Mouse (Mus musculus): ENCODE data around the gene Mcu.

DNA sequence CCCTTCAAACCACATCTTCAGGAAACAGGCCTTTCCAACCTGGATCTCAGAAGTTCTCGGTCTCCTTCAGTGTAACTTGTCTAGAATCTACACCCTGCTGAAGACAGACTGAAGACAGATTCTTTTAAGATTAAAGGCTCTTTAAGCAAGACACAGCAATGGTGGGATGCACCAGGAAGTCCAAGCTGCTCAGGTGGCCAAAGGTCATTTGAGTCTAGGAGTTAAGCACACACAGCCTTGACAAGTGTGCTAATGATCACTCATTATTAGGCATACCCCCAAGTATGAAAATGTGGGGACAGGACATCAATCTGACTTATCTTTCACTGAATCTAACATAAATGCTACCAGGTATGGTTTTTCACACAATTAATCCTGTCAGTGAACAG lies 47.0 kb downstream of the Mcu start:
- TF ChIP-seq CTCF (conservative IDR thresholded peaks at IDR 0.05; ENCODE audit: low read length): no peak
- TF ChIP-seq NANOG (IDR thresholded peaks at IDR 0.05; ENCODE audit: borderline replicate concordance, low read length): no peak
- TF ChIP-seq POU5F1 (IDR thresholded peaks at IDR 0.05; ENCODE audit: borderline replicate concordance, low read length): no peak

All from E14TG2a.4 (cell line).